Mouse (Mus musculus): ENCODE data around the gene Pdlim1. TPM values are rescaled to one million over a fixed set of nuclear protein-coding genes. Genes with fewer than 3 reads are reported as not detected.

Gene Pdlim1
- polyA plus RNA-seq, 1 experiment from 2014 or later = 318 TPM

- peak overlapping the region; percentile 73; the same call in 1 of the 2 replicates for H3K27ac ChIP-seq (ENCODE audit: low read depth, low read length)
- 40% methylated on average over 5 of the region's 5 CpGs for WGBS (ENCODE audit: insufficient replicate concordance)
- peaks cover 25% of the 10 kb centered on the region for H3K4me1 ChIP-seq (ENCODE audit: control insufficient read depth, insufficient read depth, low read length)
- ATAC-seq (replicated peaks; ENCODE audit: insufficient number of reproducible peaks, low FRiP score, low TSS enrichment) = no peak
- H3K4me3 ChIP-seq (ENCODE audit: low read depth, low read length) = no peak overlapping the region
- no peak overlapping the region for H3K4me2 ChIP-seq
- no peaks in the 10 kb centered on the region for H3K27me3 ChIP-seq (ENCODE audit: control insufficient read depth, insufficient read depth, low read length)
- no peak overlapping the region for H3K9ac ChIP-seq (ENCODE audit: low read depth, low read length)
- no peaks in the 10 kb centered on the region for H3K9me3 ChIP-seq (replicated peaks; ENCODE audit: control insufficient read depth, low read length)
- H3K36me3 ChIP-seq (ENCODE audit: control insufficient read depth, insufficient read depth, low read length) = peaks cover 5% of the 10 kb centered on the region
Measured at GRCm38 (mm10) chr19:40247268-40247666, 24.4 kb downstream of the Pdlim1 start.

GRCm38 (mm10) chr19:40246646-40247267 lies 24.9 kb downstream of the Pdlim1 start:
- no peak; the same call in 1 of the 2 replicates for ATAC-seq (replicated peaks; ENCODE audit: insufficient number of reproducible peaks, low FRiP score, low TSS enrichment)
- Histone ChIP-seq H3K9ac (ENCODE audit: low read depth, low read length) (no peak overlapping the region), H3K9me3 (replicated peaks; ENCODE audit: control insufficient read depth, low read length) (no peaks in the 10 kb centered on the region), H3K4me2 (no peak overlapping the region), H3K4me3 (ENCODE audit: low read depth, low read length) (no peak overlapping the region), H3K36me3 (ENCODE audit: control insufficient read depth, insufficient read depth, low read length) (peaks cover 6% of the 10 kb centered on the region), H3K27me3 (ENCODE audit: control insufficient read depth, insufficient read depth, low read length) (no peaks in the 10 kb centered on the region), H3K27ac (ENCODE audit: low read depth, low read length) (peak overlapping the region; percentile 73), H3K4me1 (ENCODE audit: control insufficient read depth, insufficient read depth, low read length) (peaks cover 28% of the 10 kb centered on the region)
- WGBS (ENCODE audit: insufficient replicate concordance) = 74% methylated on average over 7 of the region's 7 CpGs

- Histone ChIP-seq H3K4me1 (ENCODE audit: control insufficient read depth, insufficient read depth, low read length) (peaks cover 34% of the 10 kb centered on the region), H3K4me3 (ENCODE audit: low read depth, low read length) (no peak overlapping the region), H3K36me3 (ENCODE audit: control insufficient read depth, insufficient read depth, low read length) (peaks cover 6% of the 10 kb centered on the region), H3K27ac (ENCODE audit: low read depth, low read length) (peak overlapping the region; percentile 84), H3K9ac (ENCODE audit: low read depth, low read length) (0 out of 2 replicates have a peak overlapping the region, but pooled peaks have one; percentile 43), H3K27me3 (ENCODE audit: control insufficient read depth, insufficient read depth, low read length) (no peaks in the 10 kb centered on the region), H3K4me2 (no peak overlapping the region), H3K9me3 (replicated peaks; ENCODE audit: control insufficient read depth, low read length) (no peaks in the 10 kb centered on the region)
- no peak; the same call in 1 of the 2 replicates for ATAC-seq (replicated peaks; ENCODE audit: insufficient number of reproducible peaks, low FRiP score, low TSS enrichment)
- WGBS (ENCODE audit: insufficient replicate concordance) = 41% methylated on average over 14 of the region's 14 CpGs
Measured at GRCm38 (mm10) chr19:40240838-40241689, 30.6 kb downstream of the Pdlim1 start.

- no peak overlapping the region for H3K9ac ChIP-seq (ENCODE audit: low read depth, low read length)
- H3K9me3 ChIP-seq (replicated peaks; ENCODE audit: control insufficient read depth, low read length) = no peaks in the 10 kb centered on the region
- WGBS (ENCODE audit: insufficient replicate concordance) = 52% methylated on average over 6 of the region's 6 CpGs
- no peak for ATAC-seq (replicated peaks; ENCODE audit: insufficient number of reproducible peaks, low FRiP score, low TSS enrichment)
- H3K4me3 ChIP-seq (ENCODE audit: low read depth, low read length) = no peak overlapping the region
- no peaks in the 10 kb centered on the region for H3K27me3 ChIP-seq (ENCODE audit: control insufficient read depth, insufficient read depth, low read length)
- peak overlapping the region; percentile 84 for H3K27ac ChIP-seq (ENCODE audit: low read depth, low read length)
- H3K4me2 ChIP-seq = no peak overlapping the region
- peaks cover 34% of the 10 kb centered on the region for H3K4me1 ChIP-seq (ENCODE audit: control insufficient read depth, insufficient read depth, low read length)
- peaks cover 6% of the 10 kb centered on the region for H3K36me3 ChIP-seq (ENCODE audit: control insufficient read depth, insufficient read depth, low read length)
Measured at GRCm38 (mm10) chr19:40240360-40240759, 31.3 kb downstream of the Pdlim1 start.

- WGBS (ENCODE audit: insufficient replicate concordance) = 76% methylated on average over 6 of the region's 6 CpGs
Measured at GRCm38 (mm10) chr19:40238175-40238850, 33.3 kb downstream of the Pdlim1 start.

GRCm38 (mm10) chr19:40232560-40232959 lies 39.1 kb downstream of the Pdlim1 start:
- no peaks in the 10 kb centered on the region for H3K4me1 ChIP-seq (ENCODE audit: control insufficient read depth, insufficient read depth, low read length)
- no peaks in the 10 kb centered on the region for H3K27me3 ChIP-seq (ENCODE audit: control insufficient read depth, insufficient read depth, low read length)
- H3K27ac ChIP-seq (ENCODE audit: low read depth, low read length) = no peak overlapping the region
- no peaks in the 10 kb centered on the region for H3K9me3 ChIP-seq (replicated peaks; ENCODE audit: control insufficient read depth, low read length)
- no peak overlapping the region for H3K9ac ChIP-seq (ENCODE audit: low read depth, low read length)
- 89% methylated on average over 2 of the region's 2 CpGs for WGBS (ENCODE audit: insufficient replicate concordance)
- ATAC-seq (replicated peaks; ENCODE audit: insufficient number of reproducible peaks, low FRiP score, low TSS enrichment) = no peak
- no peak overlapping the region for H3K4me3 ChIP-seq (ENCODE audit: low read depth, low read length)
- no peak overlapping the region for H3K4me2 ChIP-seq
- peaks cover 13% of the 10 kb centered on the region for H3K36me3 ChIP-seq (ENCODE audit: control insufficient read depth, insufficient read depth, low read length)

More at GRCm38 (mm10) chr19:40238175-40238850, 33.3 kb downstream of the Pdlim1 start:
- Histone ChIP-seq H3K27me3 (ENCODE audit: control insufficient read depth, insufficient read depth, low read length) (no peaks in the 10 kb centered on the region), H3K9me3 (replicated peaks; ENCODE audit: control insufficient read depth, low read length) (no peaks in the 10 kb centered on the region), H3K36me3 (ENCODE audit: control insufficient read depth, insufficient read depth, low read length) (peaks cover 6% of the 10 kb centered on the region), H3K4me2 (no peak overlapping the region), H3K9ac (ENCODE audit: low read depth, low read length) (no peak overlapping the region), H3K4me3 (ENCODE audit: low read depth, low read length) (no peak overlapping the region), H3K4me1 (ENCODE audit: control insufficient read depth, insufficient read depth, low read length) (peaks cover 27% of the 10 kb centered on the region), H3K27ac (ENCODE audit: low read depth, low read length) (no peak overlapping the region)
- ATAC-seq (replicated peaks; ENCODE audit: insufficient number of reproducible peaks, low FRiP score, low TSS enrichment) = no peak

- no peak overlapping the region for H3K4me3 ChIP-seq (ENCODE audit: low read depth, low read length)
- no peak overlapping the region for H3K9ac ChIP-seq (ENCODE audit: low read depth, low read length)
- no peaks in the 10 kb centered on the region for H3K9me3 ChIP-seq (replicated peaks; ENCODE audit: control insufficient read depth, low read length)
- no peaks in the 10 kb centered on the region for H3K4me1 ChIP-seq (ENCODE audit: control insufficient read depth, insufficient read depth, low read length)
- H3K36me3 ChIP-seq (ENCODE audit: control insufficient read depth, insufficient read depth, low read length) = peaks cover 14% of the 10 kb centered on the region
- H3K27me3 ChIP-seq (ENCODE audit: control insufficient read depth, insufficient read depth, low read length) = no peaks in the 10 kb centered on the region
- 70% methylated on average over 7 of the region's 7 CpGs for WGBS (ENCODE audit: insufficient replicate concordance)
- no peak for ATAC-seq (replicated peaks; ENCODE audit: insufficient number of reproducible peaks, low FRiP score, low TSS enrichment)
- no peak overlapping the region for H3K27ac ChIP-seq (ENCODE audit: low read depth, low read length)
- H3K4me2 ChIP-seq = no peak overlapping the region
Measured at GRCm38 (mm10) chr19:40231825-40232541, 39.7 kb downstream of the Pdlim1 start.

Data from heart, embryonic 11.5 days (tissue).